Mouse (Mus musculus): ENCODE results near the gene Faim2. TPM values are rescaled to one million over a fixed set of nuclear protein-coding genes. Genes with fewer than 3 reads are reported as not detected.

Faim2 gene
- polyA plus RNA-seq, 1 experiment from 2014 or later: 0.81 TPM

- Histone ChIP-seq H3K4me3 (ENCODE audit: low read depth, low read length) (no peak overlapping the region), H3K9me3 (ENCODE audit: low read length) (no peaks in the 10 kb centered on the region), H3K27ac (ENCODE audit: low read length) (no peak overlapping the region), H3K4me2 (replicated peaks; ENCODE audit: low read depth, low read length) (no peak overlapping the region), H3K4me1 (ENCODE audit: insufficient read depth, low read depth, low read length) (peaks cover 3% of the 10 kb centered on the region; the same call in 1 of the 2 replicates), H3K36me3 (ENCODE audit: insufficient read depth, low read length) (no peaks in the 10 kb centered on the region), H3K27me3 (replicated peaks; ENCODE audit: insufficient read depth, low read length) (no peaks in the 10 kb centered on the region), H3K9ac (replicated peaks; ENCODE audit: low read depth) (no peak overlapping the region)
- peak; percentile 51; the same call in 1 of the 2 replicates for ATAC-seq
- peak; percentile 43 for DNase-seq (ENCODE audit: low spot score)
- TF ChIP-seq CTCF (IDR thresholded peaks at IDR 0.05): no peak
- TF ChIP-seq EP300 (IDR thresholded peaks at IDR 0.05): no peak
- 56% methylated on average over 7 of the region's 7 CpGs for WGBS
These were observed 10.2 kb downstream of the Faim2 start for GRCm38 (mm10) chr15:99517715-99518114.

GRCm38 (mm10) chr15:99516715-99517114 lies 11.2 kb downstream of the Faim2 start:
- Histone ChIP-seq H3K4me2 (replicated peaks; ENCODE audit: low read depth, low read length) (no peak overlapping the region), H3K9ac (replicated peaks; ENCODE audit: low read depth) (no peak overlapping the region), H3K4me3 (ENCODE audit: low read depth, low read length) (no peak overlapping the region), H3K4me1 (ENCODE audit: insufficient read depth, low read depth, low read length) (peaks cover 3% of the 10 kb centered on the region; the same call in 1 of the 2 replicates), H3K27ac (ENCODE audit: low read length) (no peak overlapping the region), H3K27me3 (replicated peaks; ENCODE audit: insufficient read depth, low read length) (no peaks in the 10 kb centered on the region), H3K9me3 (ENCODE audit: low read length) (no peaks in the 10 kb centered on the region), H3K36me3 (ENCODE audit: insufficient read depth, low read length) (no peaks in the 10 kb centered on the region)
- ATAC-seq (no peak), DNase-seq (ENCODE audit: low spot score) (no peak)
- WGBS: 41% methylated on average over 8 of the region's 8 CpGs
- TF ChIP-seq EP300 (IDR thresholded peaks at IDR 0.05): no peak
- TF ChIP-seq CTCF (IDR thresholded peaks at IDR 0.05): no peak

GRCm38 (mm10) chr15:99511797-99512525 lies 16.0 kb downstream of the Faim2 start:
- Histone ChIP-seq H3K9ac (replicated peaks; ENCODE audit: low read depth) (no peak overlapping the region), H3K4me2 (replicated peaks; ENCODE audit: low read depth, low read length) (no peak overlapping the region), H3K4me3 (ENCODE audit: low read depth, low read length) (no peak overlapping the region), H3K36me3 (ENCODE audit: insufficient read depth, low read length) (no peaks in the 10 kb centered on the region), H3K4me1 (ENCODE audit: insufficient read depth, low read depth, low read length) (peaks cover 8% of the 10 kb centered on the region; the same call in 1 of the 2 replicates), H3K27ac (ENCODE audit: low read length) (no peak overlapping the region), H3K9me3 (ENCODE audit: low read length) (no peaks in the 10 kb centered on the region), H3K27me3 (replicated peaks; ENCODE audit: insufficient read depth, low read length) (no peaks in the 10 kb centered on the region)
- no peak for DNase-seq (ENCODE audit: low spot score)
- WGBS: 71% methylated on average over 15 of the region's 15 CpGs
- TF ChIP-seq EP300 (IDR thresholded peaks at IDR 0.05) (no peak), CTCF (IDR thresholded peaks at IDR 0.05) (no peak)
- ATAC-seq: no peak

- Histone ChIP-seq H3K27me3 (replicated peaks; ENCODE audit: insufficient read depth, low read length) (no peaks in the 10 kb centered on the region), H3K4me3 (ENCODE audit: low read depth, low read length) (no peak overlapping the region), H3K4me2 (replicated peaks; ENCODE audit: low read depth, low read length) (no peak overlapping the region), H3K9ac (replicated peaks; ENCODE audit: low read depth) (no peak overlapping the region), H3K36me3 (ENCODE audit: insufficient read depth, low read length) (no peaks in the 10 kb centered on the region), H3K4me1 (ENCODE audit: insufficient read depth, low read depth, low read length) (peaks cover 13% of the 10 kb centered on the region; the same call in 1 of the 2 replicates), H3K27ac (ENCODE audit: low read length) (peak overlapping the region; percentile 57), H3K9me3 (ENCODE audit: low read length) (no peaks in the 10 kb centered on the region)
- DNase-seq (ENCODE audit: low spot score) (no peak), ATAC-seq (no peak)
- TF ChIP-seq CTCF (IDR thresholded peaks at IDR 0.05) (no peak), EP300 (IDR thresholded peaks at IDR 0.05) (no peak)
- 58% methylated on average over 3 of the region's 3 CpGs for WGBS
These were observed 17.3 kb downstream of the Faim2 start for GRCm38 (mm10) chr15:99510621-99511020.

GRCm38 (mm10) chr15:99509840-99510239 lies 18.1 kb downstream of the Faim2 start:
- no peak overlapping the region for H3K4me3 ChIP-seq (ENCODE audit: low read depth, low read length)
- H3K9ac ChIP-seq (replicated peaks; ENCODE audit: low read depth): no peak overlapping the region
- H3K36me3 ChIP-seq (ENCODE audit: insufficient read depth, low read length): no peaks in the 10 kb centered on the region
- peak overlapping the region; percentile 57 for H3K27ac ChIP-seq (ENCODE audit: low read length)
- H3K9me3 ChIP-seq (ENCODE audit: low read length): no peaks in the 10 kb centered on the region
- TF ChIP-seq CTCF (IDR thresholded peaks at IDR 0.05) (no peak), EP300 (IDR thresholded peaks at IDR 0.05) (peak; percentile 88)
- peak; percentile 58 for ATAC-seq
- WGBS: 41% methylated on average over 7 of the region's 7 CpGs
- H3K4me1 ChIP-seq (ENCODE audit: insufficient read depth, low read depth, low read length): peaks cover 13% of the 10 kb centered on the region; the same call in 1 of the 2 replicates
- no peaks in the 10 kb centered on the region for H3K27me3 ChIP-seq (replicated peaks; ENCODE audit: insufficient read depth, low read length)
- peak; percentile 60 for DNase-seq (ENCODE audit: low spot score)
- no peak overlapping the region for H3K4me2 ChIP-seq (replicated peaks; ENCODE audit: low read depth, low read length)

- WGBS: 38% methylated on average over 15 of the region's 15 CpGs
- Histone ChIP-seq H3K9me3 (ENCODE audit: low read length) (no peaks in the 10 kb centered on the region), H3K4me3 (ENCODE audit: low read depth, low read length) (no peak overlapping the region), H3K4me2 (replicated peaks; ENCODE audit: low read depth, low read length) (no peak overlapping the region), H3K27me3 (replicated peaks; ENCODE audit: insufficient read depth, low read length) (no peaks in the 10 kb centered on the region), H3K36me3 (ENCODE audit: insufficient read depth, low read length) (no peaks in the 10 kb centered on the region), H3K4me1 (ENCODE audit: insufficient read depth, low read depth, low read length) (peaks cover 25% of the 10 kb centered on the region), H3K9ac (replicated peaks; ENCODE audit: low read depth) (no peak overlapping the region), H3K27ac (ENCODE audit: low read length) (peak overlapping the region; percentile 85)
- DNase-seq (ENCODE audit: low spot score): peak; percentile 94
- TF ChIP-seq EP300 (IDR thresholded peaks at IDR 0.05) (peak; percentile 76), CTCF (IDR thresholded peaks at IDR 0.05) (0 out of 2 replicates have a peak, but pooled peaks have one; percentile 1)
- peak; percentile 86 for ATAC-seq
These were observed 22.5 kb downstream of the Faim2 start for GRCm38 (mm10) chr15:99505324-99506095.

Measured in lung, postnatal 0 days (tissue).